Mouse (Mus musculus): ENCODE measurements around the gene Wiz. TPM values are rescaled to one million over a fixed set of nuclear protein-coding genes. Genes with fewer than 3 reads are reported as not detected.

Gene Wiz
- total RNA-seq, 4 experiments from 2014 or later = 13.5 to 14.1 (median 13.6) TPM

Small RNAs within 50 kb of the gene (microRNA-seq; reads per million reads assigned to microRNA genes)
- gene Gm22201 = not detected

Other genes starting within 250 kb of the Wiz start
- gene Notch3, start 222.6 kb downstream of the Wiz start, total RNA-seq (2022) = 10 to 100 TPM in 1 of 4 experiments, 1 to 10 TPM in 3; 7.3 to 10.6 (median 8.4) TPM
- gene Ephx3, start 199.9 kb downstream of the Wiz start, total RNA-seq (2022) = under 1 TPM in 2 of 4 experiments, not detected in 2; 0.24 TPM
- 10 to 100 TPM; 38.2 to 40.8 (median 39.0) TPM for gene Brd4, start 104.7 kb downstream of the Wiz start, total RNA-seq (2022)
- gene Akap8, start 68.2 kb downstream of the Wiz start, total RNA-seq (2022) = 10 to 100 TPM; 27.5 to 36.4 (median 34.5) TPM
- gene Akap8l, start 38.8 kb downstream of the Wiz start, total RNA-seq (2022) = 10 to 100 TPM; 29.4 to 41.8 (median 37.5) TPM
- not detected for gene Rasal3, start 14.1 kb upstream of the Wiz start, total RNA-seq (2022)
- gene Pglyrp2, start 34.7 kb upstream of the Wiz start, total RNA-seq (2022) = not detected
- 1 to 10 TPM; 1.2 to 6.3 (median 2.5) TPM for gene Cyp4f39, start 63.3 kb upstream of the Wiz start, total RNA-seq (2022)
- gene Cyp4f17, start 116.6 kb upstream of the Wiz start, total RNA-seq (2022) = 1 to 10 TPM; 1.6 to 2.6 (median 1.7) TPM
- gene Cyp4f16, start 147.1 kb upstream of the Wiz start, total RNA-seq (2022) = 1 to 10 TPM in 2 of 4 experiments, under 1 TPM in 2; 0.48 to 1.9 (median 1.2) TPM
- not detected for gene Cyp4f37, start 231.9 kb upstream of the Wiz start, total RNA-seq (2022)